Mouse (Mus musculus) MEL (cell line): ENCODE measurements around the gene Iqck.

Experiments used
- CHD2 ChIP-seq: IDR thresholded peaks from 2 replicates; pipeline ENCODE4 v1.6.1; 2011; ENCODE audit warnings: low read length, improper control_type of control experiment
- CTCF ChIP-seq, 3 experiments: IDR thresholded peaks in 2 of 3; conservative IDR thresholded peaks in 1 of 3; 2 replicates each; pipeline ENCODE4 v1.5.1; 2011 to 2012; ENCODE audit warnings: low read length in 3 of 3, low read depth in 2 of 3, mild to moderate bottlenecking in 2 of 3, improper control_type of control experiment in 1 of 3, inconsistent platforms in 1 of 3, mixed read lengths in 1 of 3, moderate library complexity in 1 of 3; ENCODE audit not compliant: control insufficient read depth in 1 of 3, insufficient read depth in 1 of 3, poor library complexity in 1 of 3, severe bottlenecking in 1 of 3
- ELF1 ChIP-seq: IDR thresholded peaks from 2 replicates; pipeline ENCODE4 v1.6.1; 2014; ENCODE audit warnings: low read depth, mild to moderate bottlenecking, inconsistent platforms, low read length, improper control_type of control experiment, moderate library complexity
- EP300 ChIP-seq, 2 experiments: IDR thresholded peaks; 2 replicates each; pipeline ENCODE4 v1.6.1; 2011; ENCODE audit warnings: improper control_type of control experiment in 2 of 2, low read length in 2 of 2, low read depth in 1 of 2, mild to moderate bottlenecking in 1 of 2
- GABPA ChIP-seq: IDR thresholded peaks from 2 replicates; pipeline ENCODE4 v1.6.1; 2012; ENCODE audit warnings: low read depth, mild to moderate bottlenecking, inconsistent platforms, low read length, improper control_type of control experiment, moderate library complexity
- GATA1 ChIP-seq: IDR thresholded peaks from 2 replicates; pipeline ENCODE4 v1.6.1; 2011; ENCODE audit warnings: low read depth, low read length, improper control_type of control experiment
- NELFE ChIP-seq: IDR thresholded peaks from 2 replicates; pipeline ENCODE4 v1.6.1; 2011; ENCODE audit warnings: low read depth, low read length, improper control_type of control experiment
- POLR2A ChIP-seq, 2 experiments: IDR thresholded peaks; 2 replicates each; pipeline ENCODE4 v1.6.1; 2011 to 2012; ENCODE audit warnings: low read length in 2 of 2, mild to moderate bottlenecking in 2 of 2, control low read depth in 1 of 2, improper control_type of control experiment in 1 of 2, low read depth in 1 of 2, moderate library complexity in 1 of 2; ENCODE audit not compliant: control insufficient read depth in 1 of 2, insufficient read depth in 1 of 2, poor library complexity in 1 of 2
- TAL1 ChIP-seq: IDR thresholded peaks from 2 replicates; pipeline ENCODE4 v1.6.1; 2012; ENCODE audit warnings: mild to moderate bottlenecking, inconsistent platforms, low read length, moderate library complexity, mixed read lengths
- TCF12 ChIP-seq: IDR thresholded peaks from 2 replicates; pipeline ENCODE4 v1.6.1; 2014; ENCODE audit warnings: low read depth, mild to moderate bottlenecking, inconsistent platforms, low read length, improper control_type of control experiment, moderate library complexity
- ZKSCAN1 ChIP-seq: IDR thresholded peaks from 2 replicates; pipeline ENCODE4 v1.6.1; 2012; ENCODE audit warnings: low read depth, mild to moderate bottlenecking, inconsistent platforms, low read length, improper control_type of control experiment, moderate library complexity

GRCm38 (mm10) chr7:118977167-118977543 is 121.6 kb downstream of the Iqck start:
- TF ChIP-seq CTCF (IDR thresholded peaks at IDR 0.05 in 2 of 3, conservative IDR thresholded peaks at IDR 0.05 in 1 of 3; ENCODE audit: control insufficient read depth in 1 of 3, insufficient read depth in 1 of 3, low read depth in 2 of 3, low read length in 3 of 3, poor library complexity in 1 of 3, severe bottlenecking in 1 of 3) (no peak), CHD2 (no peak), ZKSCAN1 (no peak), EP300 (IDR thresholded peaks at IDR 0.05; ENCODE audit: low read depth in 1 of 2, low read length in 2 of 2) (no peak), ELF1 (no peak), TCF12 (no peak), GABPA (no peak), POLR2A (IDR thresholded peaks at IDR 0.05; ENCODE audit: control insufficient read depth in 1 of 2, insufficient read depth in 1 of 2, low read depth in 1 of 2, low read length in 2 of 2, poor library complexity in 1 of 2) (no peak), TAL1 (no peak), GATA1 (no peak), NELFE (no peak)
